Mouse (Mus musculus) heart, embryonic 14.5 days (tissue): ENCODE measurements at regions not wholly inside any gene's neighbourhood (a gene's known extent, or its start where the extent isn't known, plus 50 kb on each side); places are given as distances from the start of the nearest gene placed in this dataset.

Source experiments
- ATAC-seq: fragments of 200-750 bp; cut with Nextera tagmentation; 2 replicates; pipeline ENCODE4 v1.8.0; 2017; ENCODE audit warnings: low read depth, moderate TSS enrichment; ENCODE audit not compliant: insufficient number of reproducible peaks, insufficient read depth, low FRiP score
- H3K27ac ChIP-seq, 2 experiments: fragments of 200-500 bp in 1 of 2; fragments of 300-500 bp in 1 of 2; sonication (generic) in 1 of 2; replicated peaks in 1 of 2; 2 replicates each; pipeline ENCODE4 v1.5.1; 2012 to 2014; ENCODE audit warnings: low read depth in 2 of 2, low read length in 2 of 2, control low read depth in 1 of 2, mild to moderate bottlenecking in 1 of 2, mixed read lengths in 1 of 2; ENCODE audit not compliant: control insufficient read depth in 1 of 2, insufficient read depth in 1 of 2
- H3K27me3 ChIP-seq: fragments of 300-500 bp; sonication (generic); 2 replicates; pipeline ENCODE4 v1.6.1; 2014; ENCODE audit warnings: mild to moderate bottlenecking, low read length, control low read depth; ENCODE audit not compliant: control insufficient read depth, insufficient read depth
- H3K36me3 ChIP-seq: fragments of 300-500 bp; sonication (generic); 2 replicates; pipeline ENCODE4 v1.6.1; 2014; ENCODE audit warnings: mild to moderate bottlenecking, control low read depth, low read length, mixed read lengths; ENCODE audit not compliant: control insufficient read depth, insufficient read depth
- H3K4me1 ChIP-seq, 2 experiments: fragments of 200-500 bp in 1 of 2; fragments of 300-500 bp in 1 of 2; sonication (generic) in 1 of 2; 2 replicates each; pipeline ENCODE4 v1.6.1; 2012 to 2014; ENCODE audit warnings: low read length in 2 of 2, control low read depth in 1 of 2, mixed read lengths in 1 of 2; ENCODE audit not compliant: control insufficient read depth in 2 of 2, insufficient read depth in 2 of 2
- H3K4me2 ChIP-seq: fragments of 300-500 bp; sonication (generic); 2 replicates; pipeline ENCODE4 v1.6.1; 2014; ENCODE audit warnings: mild to moderate bottlenecking, low read length
- H3K4me3 ChIP-seq, 2 experiments: fragments of 200-500 bp in 1 of 2; fragments of 300-500 bp in 1 of 2; sonication (generic) in 1 of 2; 2 replicates each; pipeline ENCODE4 v1.5.1; 2012 to 2014; ENCODE audit warnings: low read length in 2 of 2, mild to moderate bottlenecking in 2 of 2, control low read depth in 1 of 2, low read depth in 1 of 2, moderate library complexity in 1 of 2; ENCODE audit not compliant: control insufficient read depth in 1 of 2, insufficient read depth in 1 of 2
- H3K9ac ChIP-seq: fragments of 300-500 bp; sonication (generic); 2 replicates; pipeline ENCODE4 v1.6.1; 2014; ENCODE audit warnings: mild to moderate bottlenecking, low read length
- H3K9me3 ChIP-seq: fragments of 300-500 bp; sonication (generic); 2 replicates; pipeline ENCODE4 v1.6.1; 2016; ENCODE audit warnings: low read length, control low read depth; ENCODE audit not compliant: control insufficient read depth
- WGBS: fragments of 180-500 bp; shearing (Covaris S2); extraction: QIAGEN DNeasy Blood & Tissue Kit; methylation state at CpG from one replicate; pipeline ENCODE4 v1.1.7; 2014; 5-methylcytosine and 5-hydroxymethylcytosine counted together

DNA sequence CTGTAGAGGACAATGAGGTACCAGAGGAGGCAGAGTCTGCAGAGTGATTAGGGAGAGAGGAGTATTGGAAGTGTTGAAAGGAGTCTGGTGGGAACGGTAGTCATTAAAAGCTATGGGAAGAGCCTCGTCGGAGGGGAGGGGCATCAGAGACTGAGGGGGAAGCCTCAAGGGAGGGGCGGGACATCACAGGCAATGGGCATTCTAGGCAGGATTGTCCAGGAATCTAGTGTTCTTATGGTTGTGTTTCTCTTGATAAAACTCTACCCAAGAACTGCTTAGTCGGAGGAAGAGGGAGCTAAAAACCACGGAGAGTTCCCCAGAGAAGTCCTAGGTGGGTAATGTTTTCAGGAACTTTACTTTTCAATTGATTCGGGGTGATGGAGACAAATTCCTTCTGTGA lies 90.2 kb downstream of the Sec23ip start:
- H3K4me2 ChIP-seq, result no peak overlapping the region
- H3K27ac ChIP-seq, result no peak overlapping the region
- H3K4me3 ChIP-seq, result no peak overlapping the region
- 49% methylated on average over 7 of the region's 7 CpGs for WGBS
- H3K4me1 ChIP-seq, result no peaks in the 10 kb centered on the region
- ATAC-seq, result no peak
- H3K36me3 ChIP-seq, result no peaks in the 10 kb centered on the region
- H3K9me3 ChIP-seq, result no peaks in the 10 kb centered on the region
- no peaks in the 10 kb centered on the region for H3K27me3 ChIP-seq
- no peak overlapping the region for H3K9ac ChIP-seq

DNA sequence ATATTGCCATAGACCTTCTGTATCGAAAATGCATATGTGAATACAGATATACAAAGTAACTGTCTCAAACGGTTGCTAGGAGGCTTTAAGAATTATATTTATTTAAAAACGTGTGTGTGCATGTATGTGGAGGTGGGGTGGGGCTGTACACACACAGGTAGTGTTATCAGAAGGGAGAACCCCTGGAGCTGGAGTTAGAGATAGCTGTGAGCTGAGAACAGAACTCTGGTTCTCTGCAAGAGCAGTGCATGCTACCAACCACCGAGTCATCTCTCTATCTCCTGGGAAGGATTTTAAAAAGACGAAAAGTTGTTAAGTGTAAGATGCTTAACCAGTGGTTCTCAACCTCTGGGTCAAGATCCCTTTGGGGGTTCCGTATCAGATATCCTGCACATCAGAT lies 91.7 kb downstream of the Sec23ip start:
- Histone ChIP-seq H3K9ac (no peak overlapping the region), H3K36me3 (no peaks in the 10 kb centered on the region), H3K27me3 (no peaks in the 10 kb centered on the region), H3K4me1 (no peaks in the 10 kb centered on the region), H3K4me3 (no peak overlapping the region), H3K9me3 (no peaks in the 10 kb centered on the region), H3K27ac (no peak overlapping the region), H3K4me2 (no peak overlapping the region)
- 66% methylated on average over 6 of the region's 6 CpGs for WGBS
- ATAC-seq, result no peak

DNA sequence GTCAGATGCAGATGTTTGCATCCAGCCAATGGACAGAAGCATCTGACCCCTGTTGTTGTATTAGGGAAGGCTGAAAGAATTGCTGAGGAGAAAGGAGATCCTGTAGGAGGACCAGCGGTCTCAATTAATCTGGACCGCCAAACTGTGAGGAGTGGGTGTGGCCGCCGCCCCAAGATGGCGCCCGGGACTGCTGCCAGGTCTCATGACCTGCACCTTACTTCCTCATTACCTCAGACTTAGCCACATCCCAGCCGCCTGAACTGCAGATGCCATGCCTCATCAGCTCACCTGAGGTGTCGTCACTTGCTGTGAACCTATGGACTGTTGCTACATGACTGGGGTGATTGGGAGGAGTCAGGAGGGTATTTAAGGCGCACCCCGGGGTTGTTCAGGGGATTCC lies 97.8 kb downstream of the Sec23ip start:
- no peaks in the 10 kb centered on the region for H3K9me3 ChIP-seq
- H3K27me3 ChIP-seq, result no peaks in the 10 kb centered on the region
- no peak overlapping the region for H3K9ac ChIP-seq
- no peak overlapping the region for H3K4me2 ChIP-seq
- H3K4me1 ChIP-seq, result no peaks in the 10 kb centered on the region
- ATAC-seq, result no peak
- H3K27ac ChIP-seq, result no peak overlapping the region
- no peak overlapping the region for H3K4me3 ChIP-seq
- no peaks in the 10 kb centered on the region for H3K36me3 ChIP-seq
- WGBS, result 87% methylated on average over 10 of the region's 10 CpGs

DNA sequence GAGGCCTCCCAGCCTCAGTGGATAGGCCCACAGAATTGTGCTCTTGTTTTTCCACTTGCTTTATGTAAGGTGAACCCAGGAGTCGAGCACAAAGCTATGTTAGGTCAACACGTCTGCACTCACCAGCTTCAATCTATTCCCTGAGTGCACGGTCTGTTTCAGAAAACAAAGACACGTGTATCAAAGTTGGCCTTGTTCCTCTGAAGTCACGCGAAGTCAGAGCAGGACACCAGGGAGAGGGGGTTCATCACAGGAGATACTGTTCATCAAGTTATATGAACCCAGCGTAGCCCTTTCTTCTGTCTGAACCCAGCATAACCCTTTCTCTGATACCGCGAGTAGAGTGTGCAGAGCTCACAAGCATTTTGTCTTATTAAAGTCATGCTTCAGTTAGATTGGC lies 98.8 kb downstream of the Sec23ip start:
- H3K4me3 ChIP-seq, result no peak overlapping the region
- H3K4me2 ChIP-seq, result no peak overlapping the region
- no peaks in the 10 kb centered on the region for H3K27me3 ChIP-seq
- no peaks in the 10 kb centered on the region for H3K9me3 ChIP-seq
- 86% methylated on average over 9 of the region's 9 CpGs for WGBS
- H3K4me1 ChIP-seq, result no peaks in the 10 kb centered on the region
- no peak for ATAC-seq
- no peaks in the 10 kb centered on the region for H3K36me3 ChIP-seq
- no peak overlapping the region for H3K27ac ChIP-seq
- no peak overlapping the region for H3K9ac ChIP-seq

DNA sequence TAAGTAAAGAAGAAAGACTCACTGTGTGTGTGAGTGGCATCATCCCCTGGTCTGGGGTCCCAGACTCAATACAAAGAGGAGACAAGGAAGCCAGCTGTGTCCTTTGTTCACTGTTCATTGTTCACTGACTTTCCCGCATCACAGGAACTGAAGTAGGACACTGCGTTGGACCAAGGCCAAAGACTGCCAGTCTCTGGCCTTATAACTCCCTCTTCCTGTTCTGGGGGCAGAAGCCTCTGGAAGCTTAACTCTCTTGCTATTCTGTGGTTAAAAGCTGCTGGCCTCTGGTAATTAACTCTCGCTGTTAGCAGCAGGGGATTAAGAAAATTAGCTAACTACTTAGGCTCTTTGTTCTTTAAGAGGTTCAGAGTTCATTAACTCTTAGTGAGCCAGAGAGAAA lies 104.5 kb downstream of the Sec23ip start:
- ATAC-seq, result no peak
- Histone ChIP-seq H3K4me2 (no peak overlapping the region), H3K27me3 (no peaks in the 10 kb centered on the region), H3K9ac (no peak overlapping the region), H3K27ac (no peak overlapping the region), H3K4me3 (no peak overlapping the region), H3K9me3 (0 out of 2 replicates have a peak, but pooled peaks cover 7% of the 10 kb centered on the region), H3K4me1 (peaks cover 0 to 2% of the 10 kb centered on the region in 2 experiments; a peak in 1 of 4 replicates), H3K36me3 (no peaks in the 10 kb centered on the region)
- WGBS, result 37% methylated on average over 3 of the region's 3 CpGs

DNA sequence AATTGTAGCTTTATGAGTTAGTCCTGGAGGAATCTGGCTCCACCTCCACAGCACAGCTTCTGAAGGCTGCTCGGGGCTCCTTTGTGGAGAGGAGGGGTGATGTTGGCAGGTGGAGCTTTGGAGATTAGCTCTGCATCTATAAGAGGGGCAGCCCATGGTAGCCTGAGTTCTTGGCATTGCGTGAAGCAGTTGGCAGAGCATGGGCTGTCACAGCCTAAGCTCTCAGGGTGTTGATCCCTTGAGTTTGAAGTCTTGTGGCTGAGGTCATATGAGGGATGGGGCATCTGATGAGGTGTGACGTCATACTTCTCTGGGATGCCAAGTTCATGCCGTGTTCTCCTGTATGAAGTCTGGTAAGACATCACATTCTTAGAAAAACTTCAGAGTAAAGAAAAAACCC lies 109.5 kb downstream of the Sec23ip start:
- 29% methylated on average over 4 of the region's 4 CpGs for WGBS
- ATAC-seq, result no peak
- peak overlapping the region; percentile 51 for H3K4me2 ChIP-seq

DNA sequence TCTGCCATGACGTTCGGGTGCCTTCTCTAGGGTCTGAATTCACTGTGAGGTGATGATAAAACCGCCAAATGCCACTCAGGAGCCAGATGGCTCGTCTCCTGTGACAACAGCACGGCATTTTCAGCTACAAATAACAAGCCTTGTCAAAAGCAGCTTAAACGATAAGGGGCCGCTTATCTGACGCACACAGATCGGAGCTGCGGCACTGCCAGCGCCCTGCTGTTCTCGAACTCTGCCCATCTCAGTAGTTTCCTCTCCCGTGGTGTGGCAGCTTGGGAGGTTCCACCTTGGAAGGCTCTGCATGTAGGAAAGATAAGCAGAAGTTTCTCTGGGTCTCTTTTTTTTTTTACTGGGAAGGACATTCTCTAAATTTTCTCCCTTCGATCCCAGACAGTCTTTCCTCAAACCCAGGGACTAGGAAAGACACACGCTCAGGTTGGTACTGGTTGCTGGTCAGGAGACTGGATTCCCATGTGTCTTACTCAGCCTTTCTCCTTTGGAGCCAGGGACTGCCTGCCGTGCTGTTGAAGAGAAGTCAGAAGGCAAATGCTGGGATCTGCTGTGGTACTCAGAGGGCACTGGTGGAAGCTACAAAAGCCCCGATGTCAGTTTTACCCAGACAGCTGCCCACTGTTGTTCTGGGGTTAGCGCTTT lies 110.1 kb downstream of the Sec23ip start:
- peak overlapping the region; percentile 51 for H3K4me2 ChIP-seq
- peaks cover 6 to 7% of the 10 kb centered on the region in 2 experiments for H3K4me1 ChIP-seq
- H3K27me3 ChIP-seq, result no peaks in the 10 kb centered on the region
- H3K36me3 ChIP-seq, result no peaks in the 10 kb centered on the region
- 0 out of 4 replicates have a peak overlapping the region, but pooled peaks of 1 of the 2 experiments have one; percentile 4 for H3K4me3 ChIP-seq
- WGBS, result 9% methylated on average over 18 of the region's 18 CpGs
- H3K9me3 ChIP-seq, result 0 out of 2 replicates have a peak, but pooled peaks cover 7% of the 10 kb centered on the region
- H3K27ac ChIP-seq, result no peak overlapping the region
- H3K9ac ChIP-seq, result peak overlapping the region; percentile 5; the same call in 1 of the 2 replicates
- ATAC-seq, result no peak

More for the DNA sequence above, 109.5 kb downstream of the Sec23ip start:
- 0 out of 2 replicates have a peak, but pooled peaks cover 7% of the 10 kb centered on the region for H3K9me3 ChIP-seq
- H3K9ac ChIP-seq, result no peak overlapping the region
- H3K4me1 ChIP-seq, result peaks cover 6 to 7% of the 10 kb centered on the region in 2 experiments
- H3K36me3 ChIP-seq, result no peaks in the 10 kb centered on the region
- 0 out of 4 replicates have a peak overlapping the region, but pooled peaks of 1 of the 2 experiments have one; percentile 4 for H3K4me3 ChIP-seq
- no peak overlapping the region for H3K27ac ChIP-seq
- H3K27me3 ChIP-seq, result no peaks in the 10 kb centered on the region

DNA sequence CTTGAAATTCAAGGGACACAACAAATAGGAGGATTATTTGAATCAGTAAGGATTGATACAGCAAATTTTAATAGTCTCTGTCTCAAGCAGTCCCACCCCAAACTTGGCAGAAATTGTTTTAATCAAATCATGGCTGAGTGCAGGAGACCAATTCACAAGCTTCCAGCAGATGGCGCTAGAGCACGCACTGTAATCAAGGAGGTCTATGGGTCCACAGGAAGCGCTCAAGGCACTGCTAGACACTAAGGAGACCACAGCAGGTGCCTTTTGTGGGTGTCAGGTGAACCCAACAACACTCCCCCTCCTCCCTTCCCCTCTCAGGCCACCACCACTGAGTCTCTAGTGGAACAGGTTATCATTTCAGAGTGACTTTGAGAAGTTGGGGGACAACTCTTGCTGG lies 115.4 kb downstream of the Sec23ip start:
- Histone ChIP-seq H3K4me2 (no peak overlapping the region), H3K9ac (no peak overlapping the region), H3K4me1 (no peaks in the 10 kb centered on the region; a peak in 1 of 4 replicates), H3K27me3 (no peaks in the 10 kb centered on the region), H3K4me3 (no peak overlapping the region), H3K9me3 (0 out of 2 replicates have a peak, but pooled peaks cover 3% of the 10 kb centered on the region), H3K27ac (no peak overlapping the region), H3K36me3 (no peaks in the 10 kb centered on the region)
- ATAC-seq, result no peak
- 8% methylated on average over 3 of the region's 3 CpGs for WGBS
